Mouse (Mus musculus) embryonic facial prominence, embryonic 11.5 days (tissue): ENCODE data around the gene 1700019D03Rik. TPM values are rescaled to one million over a fixed set of nuclear protein-coding genes. Genes with fewer than 3 reads are reported as not detected.

Experiments used
- ATAC-seq: fragments of 200-750 bp; cut with Nextera tagmentation; replicated peaks from 2 replicates; pipeline ENCODE4 v1.8.0; 2017; ENCODE audit warnings: low read depth; ENCODE audit not compliant: insufficient number of reproducible peaks, low FRiP score, low TSS enrichment
- DNase-seq: peaks from one replicate; pipeline ENCODE4 v3.0.0-alpha.2; 2015; ENCODE audit warnings: low spot score
- H3K27ac ChIP-seq: fragments of 300-500 bp; sonication (generic); replicated peaks from 2 replicates; pipeline ENCODE4 v1.5.1; 2014; ENCODE audit warnings: mild to moderate bottlenecking, low read depth, low read length, control low read depth
- H3K27me3 ChIP-seq: fragments of 300-500 bp; sonication (generic); 2 replicates; pipeline ENCODE4 v1.6.1; 2014; ENCODE audit warnings: mild to moderate bottlenecking, low read length, moderate library complexity, mixed read lengths; ENCODE audit not compliant: control insufficient read depth, insufficient read depth
- H3K36me3 ChIP-seq: fragments of 300-500 bp; sonication (generic); replicated peaks from 2 replicates; pipeline ENCODE4 v1.6.1; 2014; ENCODE audit warnings: low read depth, mild to moderate bottlenecking, low read length, moderate library complexity, mixed read lengths; ENCODE audit not compliant: control insufficient read depth, insufficient read depth
- H3K4me1 ChIP-seq: fragments of 300-500 bp; sonication (generic); 2 replicates; pipeline ENCODE4 v1.6.1; 2014; ENCODE audit warnings: low read length, mixed read lengths; ENCODE audit not compliant: control insufficient read depth, insufficient read depth
- H3K4me2 ChIP-seq: fragments of 300-500 bp; sonication (generic); 2 replicates; pipeline ENCODE4 v1.6.1; 2014; ENCODE audit warnings: low read depth, mild to moderate bottlenecking, control low read depth, low read length, moderate library complexity
- H3K4me3 ChIP-seq: fragments of 300-500 bp; sonication (generic); 2 replicates; pipeline ENCODE4 v1.5.1; 2014; ENCODE audit warnings: low read depth, low read length, control low read depth
- H3K9ac ChIP-seq: fragments of 300-500 bp; sonication (generic); replicated peaks from 2 replicates; pipeline ENCODE4 v1.6.1; 2014; ENCODE audit warnings: mild to moderate bottlenecking, control low read depth, low read length
- H3K9me3 ChIP-seq: fragments of 300-500 bp; sonication (generic); replicated peaks from 2 replicates; pipeline ENCODE4 v1.6.1; 2016; ENCODE audit warnings: mild to moderate bottlenecking, low read length, inconsistent platforms, mixed read lengths; ENCODE audit not compliant: control insufficient read depth
- WGBS: fragments of 180-500 bp; shearing (Covaris S2); extraction: QIAGEN DNeasy Blood & Tissue Kit; methylation state at CpG from one replicate; pipeline ENCODE4 v1.1.7; 2014; 5-methylcytosine and 5-hydroxymethylcytosine counted together
- polyA plus RNA-seq: library from polyadenylated mRNA; unstranded; fragments of >200 nt; fragmentation: Nextera tagmentation; extraction: Ambion mirVana; gene quantifications from 2 replicates; pipeline ENCODE4 v1.2.1, GENCODE M21; 2014

The 1700019D03Rik gene
- polyA plus RNA-seq, 1 experiment from 2014 or later = 4.6 TPM

- WGBS = 85% methylated on average over 8 of the region's 8 CpGs
- Histone ChIP-seq H3K4me2 (no peak overlapping the region), H3K27me3 (no peaks in the 10 kb centered on the region), H3K36me3 (no peaks in the 10 kb centered on the region), H3K27ac (no peak overlapping the region), H3K4me3 (no peak overlapping the region), H3K4me1 (no peaks in the 10 kb centered on the region), H3K9ac (no peak overlapping the region), H3K9me3 (no peaks in the 10 kb centered on the region)
- DNase-seq = no peak
- no peak for ATAC-seq
Observed at GRCm38 (mm10) chr1:53049763-53050427, 29.9 kb upstream of the 1700019D03Rik start.

DNA sequence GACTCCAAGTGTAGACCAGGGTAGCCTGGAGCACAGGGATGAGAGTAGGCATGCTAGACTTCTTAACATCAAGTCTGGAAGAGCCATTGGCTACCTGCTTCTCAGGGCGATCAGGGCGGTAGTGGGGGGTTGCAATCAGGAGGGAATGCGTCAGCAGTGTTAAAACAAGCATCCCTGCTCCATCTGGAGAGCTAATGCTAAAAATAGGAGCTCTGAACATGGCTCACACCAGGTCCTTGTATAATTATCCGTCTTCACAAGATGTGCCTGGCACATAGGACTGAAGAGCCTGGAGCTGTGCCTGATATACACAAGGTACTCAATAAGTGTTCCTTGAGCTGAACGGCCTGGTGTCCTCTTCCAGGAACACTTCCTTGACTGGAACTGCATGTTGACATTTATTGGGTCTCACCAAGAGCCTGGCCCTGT, 17.5 kb upstream of the 1700019D03Rik start:
- H3K9ac ChIP-seq = no peak overlapping the region
- no peak overlapping the region for H3K27ac ChIP-seq
- H3K4me2 ChIP-seq = no peak overlapping the region
- 85% methylated on average over 5 of the region's 5 CpGs for WGBS
- H3K4me1 ChIP-seq = no peaks in the 10 kb centered on the region
- H3K4me3 ChIP-seq = no peak overlapping the region
- DNase-seq (no peak), ATAC-seq (no peak)
- no peaks in the 10 kb centered on the region for H3K9me3 ChIP-seq
- H3K36me3 ChIP-seq = no peaks in the 10 kb centered on the region
- H3K27me3 ChIP-seq = no peaks in the 10 kb centered on the region

DNA sequence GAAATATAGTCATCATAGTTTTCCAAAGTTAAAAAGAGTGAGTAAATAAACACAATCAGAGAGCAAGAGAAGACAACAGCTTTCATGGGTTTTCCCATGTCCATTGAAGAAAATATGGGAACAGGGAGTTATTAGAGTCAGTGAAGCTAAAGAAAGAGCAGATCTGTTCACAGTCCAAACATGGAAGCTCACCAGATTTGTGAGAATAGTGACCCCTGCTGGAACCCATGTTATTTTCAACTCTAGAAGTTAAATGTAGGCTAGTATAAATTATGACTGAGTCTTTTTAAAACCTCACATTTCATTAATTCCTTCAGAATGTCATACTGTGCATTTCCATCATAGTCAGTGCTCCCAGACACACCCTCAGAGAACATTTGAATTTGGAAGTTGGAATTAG, 12.6 kb upstream of the 1700019D03Rik start:
- Histone ChIP-seq H3K4me2 (no peak overlapping the region), H3K36me3 (no peaks in the 10 kb centered on the region), H3K9ac (no peak overlapping the region), H3K9me3 (no peaks in the 10 kb centered on the region), H3K27me3 (no peaks in the 10 kb centered on the region), H3K27ac (no peak overlapping the region), H3K4me1 (no peaks in the 10 kb centered on the region), H3K4me3 (no peak overlapping the region)
- ATAC-seq = no peak
- peak; percentile 71 for DNase-seq

GRCm38 (mm10) chr1:53018746-53019505, 1.1 kb downstream of the 1700019D03Rik start:
- 67% methylated on average over 3 of the region's 3 CpGs for WGBS
- Histone ChIP-seq H3K9ac (no peak overlapping the region), H3K4me2 (no peak overlapping the region), H3K4me3 (no peak overlapping the region), H3K27ac (no peak overlapping the region), H3K9me3 (no peaks in the 10 kb centered on the region), H3K36me3 (no peaks in the 10 kb centered on the region), H3K27me3 (no peaks in the 10 kb centered on the region), H3K4me1 (no peaks in the 10 kb centered on the region)
- DNase-seq (no peak), ATAC-seq (no peak)

DNA sequence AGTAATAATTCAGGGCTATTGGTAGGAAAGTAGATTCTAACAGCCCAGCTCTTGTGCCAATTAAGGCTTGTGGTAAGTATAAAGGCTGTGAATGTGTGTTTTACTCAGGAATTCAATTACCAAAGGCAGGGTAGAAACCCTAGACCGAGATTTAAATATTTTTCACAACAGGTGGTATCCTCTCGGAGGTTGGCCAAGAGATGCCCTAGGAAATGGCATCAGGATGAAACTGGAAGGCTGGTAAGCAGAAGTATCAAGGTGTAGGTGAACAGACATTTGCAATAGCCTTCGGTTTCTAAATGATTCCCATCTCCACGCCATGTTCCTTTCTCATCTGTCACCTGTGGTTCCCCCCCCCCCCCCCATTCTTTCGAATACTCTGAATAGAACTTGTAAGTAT, 4.4 kb downstream of the 1700019D03Rik start:
- Histone ChIP-seq H3K9ac (no peak overlapping the region), H3K9me3 (no peaks in the 10 kb centered on the region), H3K4me1 (no peaks in the 10 kb centered on the region), H3K27me3 (no peaks in the 10 kb centered on the region), H3K27ac (no peak overlapping the region), H3K4me3 (no peak overlapping the region), H3K4me2 (no peak overlapping the region), H3K36me3 (no peaks in the 10 kb centered on the region)
- 69% methylated on average over 5 of the region's 5 CpGs for whole genome bisulfite sequencing
- DNase-seq = no peak
- no peak for ATAC-seq

DNA sequence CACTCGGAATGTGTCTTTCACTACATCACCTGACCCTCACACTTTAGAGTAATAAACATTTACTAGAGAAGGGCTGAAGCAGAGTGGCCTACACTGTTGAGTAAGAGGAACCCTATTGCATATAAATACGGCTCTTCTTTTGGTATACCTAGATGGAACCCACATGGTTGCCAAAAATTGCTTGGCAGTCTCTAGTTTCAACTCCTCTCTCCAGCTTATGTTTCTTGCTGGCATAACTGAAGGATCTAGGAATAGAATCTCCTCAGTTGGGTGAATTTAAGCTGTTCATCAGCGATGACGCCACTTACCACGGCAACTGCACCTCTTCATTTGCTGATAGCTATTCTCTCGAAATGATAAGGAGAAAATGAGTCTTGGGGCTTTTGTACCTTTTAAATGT, 5.3 kb downstream of the 1700019D03Rik start:
- Histone ChIP-seq H3K9ac (no peak overlapping the region), H3K9me3 (no peaks in the 10 kb centered on the region), H3K36me3 (no peaks in the 10 kb centered on the region), H3K4me1 (no peaks in the 10 kb centered on the region), H3K4me2 (no peak overlapping the region), H3K27me3 (no peaks in the 10 kb centered on the region), H3K27ac (no peak overlapping the region), H3K4me3 (no peak overlapping the region)
- WGBS = 86% methylated on average over 6 of the region's 6 CpGs
- ATAC-seq (no peak), DNase-seq (no peak)

DNA sequence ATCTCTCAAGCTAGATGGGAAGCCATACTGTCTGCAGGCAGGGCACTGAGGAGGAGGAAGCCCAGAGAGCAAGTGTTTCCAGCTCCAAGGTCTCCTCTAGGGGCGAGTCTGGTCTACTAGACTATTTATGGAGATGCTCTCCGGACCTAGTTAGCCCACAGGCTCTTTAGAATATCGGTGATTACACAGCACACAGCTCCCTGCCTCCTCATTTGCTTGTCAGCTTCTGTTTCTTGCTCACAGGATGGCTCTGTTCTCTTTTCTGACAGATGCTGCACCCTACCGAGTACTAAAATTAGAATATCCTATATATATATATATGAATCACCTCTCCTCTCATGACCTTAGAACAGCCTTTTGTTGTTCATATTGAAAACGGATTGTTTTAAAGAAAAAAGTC, 33.3 kb downstream of the 1700019D03Rik start:
- H3K4me1 ChIP-seq = no peaks in the 10 kb centered on the region
- no peak overlapping the region for H3K4me2 ChIP-seq
- H3K27me3 ChIP-seq = no peaks in the 10 kb centered on the region
- no peaks in the 10 kb centered on the region for H3K9me3 ChIP-seq
- H3K9ac ChIP-seq = no peak overlapping the region
- ATAC-seq = no peak
- H3K4me3 ChIP-seq = no peak overlapping the region
- DNase-seq = no peak
- no peak overlapping the region for H3K27ac ChIP-seq
- no peaks in the 10 kb centered on the region for H3K36me3 ChIP-seq
- WGBS = 70% methylated on average over 5 of the region's 5 CpGs

GRCm38 (mm10) chr1:52973198-52973597, 46.8 kb downstream of the 1700019D03Rik start:
- H3K9me3 ChIP-seq = no peaks in the 10 kb centered on the region
- H3K27ac ChIP-seq = no peak overlapping the region
- H3K4me1 ChIP-seq = no peaks in the 10 kb centered on the region
- H3K36me3 ChIP-seq = no peaks in the 10 kb centered on the region
- no peak overlapping the region for H3K4me2 ChIP-seq
- ATAC-seq (no peak), DNase-seq (no peak)
- H3K27me3 ChIP-seq = no peaks in the 10 kb centered on the region
- H3K9ac ChIP-seq = no peak overlapping the region
- H3K4me3 ChIP-seq = no peak overlapping the region
- 71% methylated on average over 5 of the region's 5 CpGs for WGBS
